Mouse (Mus musculus) gastrocnemius, postnatal 4 days (tissue): ENCODE measurements at regions not wholly inside any gene's neighbourhood (a gene's known extent, or its start where the extent isn't known, plus 50 kb on each side); places are given as distances from the start of the nearest gene placed in this dataset.

Source experiments
- DNase-seq, 2 experiments: peaks; one replicate each; pipeline ENCODE4 v3.0.0; 2021 to 2022; ENCODE audit warnings: low spot score in 2 of 2, mixed read lengths in 2 of 2

DNA sequence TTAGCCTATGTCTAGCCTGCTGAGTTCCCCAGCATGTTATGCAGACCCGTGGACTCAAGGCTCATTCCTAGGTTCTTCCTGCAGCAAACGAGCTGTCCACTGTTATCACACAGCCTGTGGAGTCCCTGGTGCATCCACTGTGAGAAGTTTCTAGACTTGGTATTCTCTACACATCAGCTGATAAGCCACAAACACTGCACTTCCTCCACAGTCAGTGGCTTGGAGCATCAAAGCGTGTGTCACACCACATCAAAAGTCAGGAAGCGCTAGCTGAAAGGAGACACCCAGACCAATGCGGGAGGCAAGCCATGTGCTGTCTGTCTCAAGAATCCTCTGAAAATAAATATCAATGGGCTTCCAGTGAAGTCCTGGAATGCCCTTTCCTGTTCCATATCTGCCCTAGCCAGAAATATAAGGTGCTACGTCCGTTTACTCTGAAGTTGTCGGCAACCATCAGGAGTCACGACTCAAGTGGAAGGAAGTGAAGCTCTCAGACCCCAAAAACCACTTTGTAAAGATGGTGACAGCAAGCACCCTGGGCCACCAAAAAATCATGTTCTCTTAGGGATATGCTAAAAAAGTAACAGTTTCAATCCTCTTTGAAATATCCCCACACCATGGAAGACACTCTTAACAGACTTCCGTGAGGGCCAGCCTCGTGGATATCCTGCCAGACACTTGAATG, 227.7 kb downstream of the Adgrl2 start:
- DNase-seq, result no peak

DNA sequence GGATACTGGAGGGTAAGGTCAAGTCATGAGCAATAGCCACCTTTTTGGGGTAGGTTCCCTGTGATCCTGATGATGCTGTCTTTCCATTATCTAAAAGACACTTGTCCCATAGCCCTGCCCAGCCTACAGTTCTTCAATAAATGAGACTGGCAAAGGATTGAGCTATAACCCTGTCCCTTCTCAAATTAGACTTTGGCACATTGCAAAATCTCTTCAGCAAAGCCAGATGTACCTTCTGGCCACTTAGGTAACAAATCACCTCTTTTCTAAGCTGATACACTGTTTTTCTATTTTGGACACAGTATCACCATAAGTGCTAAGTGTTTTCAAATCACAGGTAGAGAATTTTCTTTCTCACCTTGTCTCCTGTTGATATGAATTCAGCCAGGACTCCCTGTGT, 228.8 kb downstream of the Adgrl2 start:
- no peak for DNase-seq

DNA sequence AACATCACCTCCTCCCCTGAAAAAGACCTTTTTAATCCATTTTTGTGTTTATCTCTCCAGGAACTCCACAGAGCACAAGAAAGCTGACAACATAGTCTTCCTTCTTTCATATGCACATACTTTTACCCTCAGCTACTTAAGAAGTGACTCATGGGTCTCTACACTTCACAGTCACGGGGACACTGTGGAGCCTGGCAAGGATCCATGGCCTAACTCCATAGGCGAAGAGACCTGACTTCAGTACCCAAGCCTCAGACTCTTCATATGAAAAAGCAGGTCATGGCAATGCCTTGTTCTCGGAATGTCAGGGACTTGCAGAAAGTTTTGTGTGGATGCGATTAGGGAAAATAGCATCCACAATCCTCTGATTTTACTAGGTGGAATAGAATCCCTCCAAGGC, 230.9 kb downstream of the Adgrl2 start:
- no peak for DNase-seq

DNA sequence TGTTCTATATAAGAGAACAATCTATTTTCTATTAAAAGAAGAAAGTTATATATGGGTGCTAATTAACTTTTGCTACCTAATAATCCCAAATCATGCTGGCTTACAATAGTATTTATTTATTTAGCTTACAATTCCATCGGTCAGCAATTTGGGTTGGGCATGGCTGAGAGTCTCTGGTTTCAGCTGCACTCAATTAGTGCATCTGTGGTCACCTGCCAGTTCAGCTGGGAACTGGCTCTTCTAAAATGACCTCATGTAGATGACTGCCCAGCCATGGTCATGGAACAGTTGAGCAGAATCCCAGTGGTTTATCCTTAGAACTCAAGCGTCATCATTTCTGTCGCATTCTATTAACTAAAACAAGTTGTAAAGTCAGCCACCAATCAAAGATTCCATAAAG, 244.1 kb downstream of the Adgrl2 start:
- no peak for DNase-seq

DNA sequence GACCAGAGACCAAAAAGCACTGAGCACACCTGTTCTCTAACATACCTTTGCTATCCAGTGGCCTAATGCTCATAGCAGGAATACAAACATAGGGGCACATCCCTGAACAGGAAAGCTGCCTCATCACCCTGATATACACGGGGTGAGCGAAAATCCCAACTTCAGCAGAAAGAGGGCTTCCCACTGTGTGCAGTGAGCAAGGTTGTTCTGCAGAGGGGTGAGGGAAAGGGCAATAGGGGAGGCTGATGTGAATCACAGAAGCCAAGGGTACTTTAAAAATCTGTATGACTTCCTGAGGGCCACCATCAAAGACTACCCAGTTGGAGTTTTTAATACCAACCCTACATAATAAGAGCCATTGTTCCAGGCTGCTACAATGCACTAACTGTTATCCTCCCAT, 245.7 kb downstream of the Adgrl2 start:
- no peak for DNase-seq

DNA sequence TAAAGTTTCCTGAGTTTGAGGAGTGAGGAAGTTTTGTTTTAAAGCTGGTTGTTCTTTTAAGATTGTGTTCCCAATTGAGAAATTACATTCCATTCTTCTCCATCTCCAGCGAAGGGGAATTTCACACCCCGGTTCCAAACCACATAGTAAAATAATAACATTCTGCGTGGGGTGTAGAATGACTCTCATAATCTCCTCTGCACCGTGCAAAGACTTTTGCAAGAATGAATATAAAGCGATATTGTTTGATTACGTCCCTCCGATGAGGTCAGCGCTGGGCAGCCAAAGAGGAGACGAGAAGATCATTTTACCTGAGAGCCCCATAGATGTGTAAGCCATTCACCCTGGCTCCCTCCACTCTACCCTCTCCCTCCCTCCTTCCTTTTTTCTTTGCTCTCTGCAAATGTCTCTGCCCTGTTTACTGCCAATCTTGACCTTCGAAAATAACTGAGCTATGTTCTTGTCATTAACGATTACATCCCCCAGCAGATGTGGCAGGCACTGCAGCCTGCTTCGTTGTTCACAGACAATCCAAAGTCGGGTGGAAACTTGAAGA, 256.1 kb downstream of the Adgrl2 start:
- DNase-seq, result no peak

DNA sequence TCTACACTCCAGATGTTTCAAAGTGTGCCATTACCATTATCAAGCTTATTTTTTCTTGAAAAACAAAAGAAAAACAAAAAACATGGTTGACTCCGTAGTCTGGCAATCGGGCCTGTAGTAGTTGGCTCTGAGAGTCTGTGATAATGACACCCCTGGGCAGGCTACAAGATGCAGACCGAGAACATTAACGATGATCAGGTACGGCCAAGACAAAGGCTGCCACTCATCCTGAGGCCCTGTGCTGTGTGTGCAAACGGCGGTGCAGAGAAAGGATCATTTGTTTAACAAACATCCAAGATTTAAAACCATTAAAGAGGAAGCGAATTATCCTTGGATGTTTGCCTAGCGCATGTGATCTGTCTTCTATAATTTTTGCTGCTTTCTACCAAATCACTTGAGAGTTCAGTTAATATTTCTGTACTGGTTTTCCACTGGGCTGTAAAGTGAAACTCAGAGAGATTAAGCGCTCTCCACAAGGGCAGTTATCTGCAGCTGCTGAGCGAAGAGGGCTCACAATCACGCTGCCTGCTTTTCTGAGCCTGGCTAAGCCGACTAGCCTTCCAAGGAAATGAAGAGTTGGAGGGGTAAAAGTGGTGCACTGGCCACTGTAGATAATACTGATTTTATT, 257.0 kb downstream of the Adgrl2 start:
- DNase-seq, result peak in 1 of 2 experiments; percentile 31

DNA sequence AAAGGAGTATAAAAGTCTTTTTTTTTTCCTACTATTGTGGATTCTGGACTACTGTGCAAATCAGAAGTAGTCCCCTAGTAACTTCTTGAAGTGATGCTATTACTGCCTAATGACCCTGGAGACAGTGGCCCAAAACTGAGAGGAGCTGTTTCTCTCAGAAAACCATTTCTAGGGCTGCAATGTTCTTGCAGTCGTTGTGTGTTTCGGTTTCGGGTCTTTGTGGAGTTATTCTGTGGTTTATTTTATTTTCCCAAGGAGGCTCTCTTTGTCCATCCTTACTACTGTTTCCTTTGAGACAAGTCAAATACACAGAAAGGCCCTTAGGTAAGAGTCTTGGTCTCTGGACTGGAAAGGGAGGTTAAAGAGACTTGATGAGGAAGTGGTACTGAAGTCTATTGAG, 258.9 kb downstream of the Adgrl2 start:
- no peak for DNase-seq

DNA sequence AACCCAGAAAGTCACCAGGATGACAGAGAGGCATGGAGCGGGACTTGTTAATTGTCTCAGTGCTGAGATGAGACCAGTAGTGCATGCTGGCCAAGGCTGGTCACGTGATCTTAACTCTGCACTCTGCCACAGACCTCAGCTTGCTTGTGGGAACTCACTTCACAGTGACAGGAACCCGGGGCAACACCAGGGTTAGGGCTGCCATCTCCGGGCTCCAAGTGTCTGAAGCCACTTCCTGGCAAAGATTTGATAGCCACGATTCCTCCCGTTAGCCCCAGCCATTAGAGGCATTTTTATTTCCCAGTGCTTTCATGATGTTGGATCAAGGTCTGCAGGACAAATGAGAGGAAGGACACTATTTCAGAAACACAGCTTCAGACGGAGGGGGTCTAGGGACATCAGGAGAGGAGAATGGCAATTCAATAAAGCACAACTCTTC, 261.1 kb downstream of the Adgrl2 start:
- peak in 1 of 2 experiments; percentile 14 for DNase-seq

DNA sequence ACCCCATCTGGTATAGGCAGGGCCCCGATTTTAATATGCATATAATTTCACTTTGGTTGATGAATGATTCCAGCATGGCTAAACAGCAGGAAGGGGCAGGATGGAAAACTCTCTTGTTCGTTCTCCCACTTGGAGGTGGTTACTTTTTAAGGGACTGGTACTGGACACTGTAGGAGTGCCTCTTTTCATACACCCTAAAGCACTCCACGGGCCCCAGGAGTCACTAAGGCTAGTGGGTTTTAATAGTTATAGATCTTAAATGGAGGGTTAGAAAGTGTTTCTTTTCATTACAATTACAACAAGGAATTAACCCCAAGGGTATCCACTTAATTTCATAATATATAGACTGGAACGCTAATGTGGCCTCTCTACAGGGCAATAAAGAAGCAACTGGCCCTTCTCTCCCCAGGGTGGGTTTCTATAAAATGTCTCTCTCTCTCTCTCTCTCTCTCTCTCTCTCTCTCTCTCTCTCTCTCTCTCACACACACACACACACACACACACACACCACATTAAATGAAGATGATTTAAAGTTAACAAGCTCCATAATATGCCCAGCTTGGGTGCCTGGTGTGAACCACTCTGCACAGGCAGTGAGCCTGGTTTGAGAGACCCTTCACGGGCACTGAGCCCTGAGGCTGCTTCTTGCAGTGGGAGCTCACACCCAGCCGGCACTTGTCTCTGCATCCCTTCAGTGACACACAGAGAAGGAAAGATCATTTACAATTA, 261.7 kb downstream of the Adgrl2 start:
- no peak for DNase-seq

DNA sequence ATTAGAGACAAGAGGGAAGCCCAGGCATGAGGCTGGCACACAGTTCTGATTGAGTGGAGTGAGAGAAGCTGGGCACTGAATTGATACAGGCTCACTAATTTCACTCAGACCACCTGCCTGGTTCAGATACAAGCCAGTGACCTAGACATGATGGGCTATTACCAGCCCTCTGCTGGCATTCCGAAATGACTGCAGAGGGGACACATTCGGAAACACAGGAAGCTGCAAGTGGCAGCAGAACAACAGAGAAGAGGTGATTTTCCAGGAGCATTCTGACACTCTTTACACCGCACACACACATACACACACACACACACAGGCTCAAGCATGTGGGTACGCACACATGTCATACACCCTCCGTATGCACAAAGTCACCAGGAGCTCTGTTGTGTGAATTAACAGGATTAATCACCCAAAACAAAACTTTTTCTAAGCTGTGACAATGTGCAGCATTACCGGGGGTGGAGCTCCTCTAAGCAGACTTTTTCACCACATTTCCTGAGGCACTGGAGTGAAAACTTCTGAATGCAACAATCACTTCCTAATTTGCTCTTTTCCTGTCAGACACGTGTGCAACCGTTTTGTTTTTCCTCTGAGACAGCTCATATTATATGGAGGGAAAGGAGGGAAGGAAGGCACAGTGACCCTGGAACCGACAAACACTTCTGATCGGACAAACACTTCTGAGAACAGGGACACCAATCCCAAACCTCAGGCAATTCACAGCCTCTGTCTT, 263.6 kb downstream of the Adgrl2 start:
- no peak for DNase-seq

DNA sequence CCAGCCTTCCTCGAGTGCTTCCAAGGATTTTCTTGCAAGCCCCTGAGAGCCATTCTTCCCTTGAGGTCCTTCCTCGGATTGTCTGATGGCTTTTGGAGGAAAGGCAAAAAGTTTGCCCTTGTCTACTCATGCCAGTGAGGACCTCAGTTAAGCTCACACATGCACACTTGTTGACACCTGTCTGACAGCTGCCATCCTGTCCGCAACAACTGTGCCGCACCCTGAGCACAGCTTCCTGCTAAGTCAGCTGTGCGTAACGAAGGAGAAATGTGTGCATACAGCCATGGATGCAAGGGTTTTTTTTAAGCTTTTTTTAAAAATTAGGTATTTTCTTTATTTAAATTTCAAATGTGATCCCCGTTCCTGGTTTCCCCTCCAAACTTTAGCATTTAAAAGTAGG, 293.8 kb downstream of the Adgrl2 start:
- DNase-seq, result no peak

DNA sequence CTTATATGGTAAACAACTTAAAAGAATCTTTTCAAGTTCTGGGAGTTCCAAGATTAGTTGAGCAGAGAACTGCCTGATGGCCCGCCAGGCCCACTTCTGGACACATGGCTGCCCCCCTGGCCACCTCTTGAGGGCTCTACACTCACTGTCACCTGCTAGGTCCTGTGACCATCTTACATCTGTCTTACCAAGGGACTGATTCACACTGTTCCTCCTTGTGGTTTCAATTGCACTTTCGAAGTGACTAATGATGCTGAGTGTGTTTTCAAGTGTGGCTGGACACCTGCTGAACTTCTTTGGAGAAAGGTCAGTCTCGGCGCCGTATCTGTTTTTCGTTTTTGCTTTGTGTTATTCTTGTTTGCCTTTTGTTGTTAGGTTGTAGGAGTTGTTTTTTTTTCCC, 294.9 kb downstream of the Adgrl2 start:
- DNase-seq, result no peak

DNA sequence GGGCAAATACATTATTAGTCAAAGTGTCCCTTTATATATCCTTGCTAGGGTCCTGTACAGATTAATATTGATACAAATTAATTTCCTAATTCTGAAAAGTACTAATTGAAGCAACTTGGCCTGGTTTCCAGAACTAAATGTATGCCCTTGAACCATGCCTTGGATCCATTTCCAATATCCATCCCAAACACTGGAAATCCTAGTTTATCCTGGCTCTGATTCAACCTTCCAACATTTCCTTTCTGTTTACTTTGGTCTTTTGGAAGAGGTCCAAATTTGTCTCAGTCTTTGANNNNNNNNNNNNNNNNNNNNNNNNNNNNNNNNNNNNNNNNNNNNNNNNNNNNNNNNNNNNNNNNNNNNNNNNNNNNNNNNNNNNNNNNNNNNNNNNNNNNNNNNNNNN, 307.2 kb downstream of the Adgrl2 start:
- no peak for DNase-seq

DNA sequence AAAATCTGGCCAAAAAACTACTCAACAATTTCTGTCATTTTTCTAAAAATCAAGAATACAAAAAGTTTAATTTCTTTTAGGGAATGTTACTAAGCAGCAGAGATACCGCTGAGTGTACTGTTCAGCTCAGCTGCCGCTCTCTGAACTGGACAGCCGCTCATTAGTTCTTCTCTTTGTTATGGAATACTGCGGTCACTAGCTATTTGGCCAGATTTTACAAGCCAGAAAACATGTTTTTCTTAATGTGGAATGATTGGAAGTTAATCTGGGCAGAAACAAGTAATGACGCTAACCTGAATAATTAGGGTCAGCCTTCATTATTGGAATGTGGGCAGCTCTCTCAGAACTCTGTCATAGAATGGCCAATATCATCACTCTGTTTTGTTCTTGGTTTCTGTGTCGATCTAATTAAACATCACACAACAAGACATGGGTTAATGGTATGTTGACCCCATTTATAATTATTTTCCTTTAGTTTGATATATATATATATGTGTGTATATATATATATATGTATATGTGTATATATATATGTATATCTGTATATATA, 307.8 kb downstream of the Adgrl2 start:
- DNase-seq, result no peak

DNA sequence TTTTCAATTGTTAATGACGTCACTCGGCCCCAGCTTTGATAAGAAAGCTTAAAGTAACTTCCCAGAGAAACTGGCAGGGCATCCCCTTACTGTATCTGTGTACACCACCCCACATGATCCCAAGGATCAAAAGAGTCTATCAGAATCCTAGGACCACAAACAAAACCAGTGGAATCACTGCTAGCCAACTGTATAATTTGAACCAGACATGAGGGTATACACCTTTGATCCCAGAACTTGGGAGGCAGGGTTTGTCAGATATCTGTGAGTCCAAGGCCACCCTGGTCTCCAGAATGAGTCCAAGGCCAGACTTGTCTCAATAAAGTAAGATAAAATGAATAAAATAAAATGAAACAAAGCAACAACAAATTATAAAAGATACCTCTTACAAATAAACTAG, 309.2 kb downstream of the Adgrl2 start:
- no peak for DNase-seq

DNA sequence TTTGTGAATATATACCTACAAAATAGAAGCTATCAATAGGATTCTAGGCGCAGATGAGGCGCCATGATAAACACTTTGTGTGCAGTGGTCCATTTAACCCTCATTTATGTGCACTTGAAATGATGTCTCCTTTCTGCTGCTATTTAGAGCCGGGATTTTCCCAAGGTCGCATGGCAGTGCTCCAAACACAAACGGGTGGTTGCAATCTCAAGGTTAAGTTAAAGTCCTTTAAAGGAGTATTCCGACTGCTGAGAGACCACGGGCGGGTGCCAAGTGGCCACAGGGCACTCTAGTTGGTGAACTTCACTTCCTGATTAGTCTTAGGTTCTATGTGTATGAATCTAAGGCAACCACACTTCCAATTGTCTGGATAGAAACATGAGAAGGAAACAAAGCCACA, 309.6 kb downstream of the Adgrl2 start:
- DNase-seq, result no peak

DNA sequence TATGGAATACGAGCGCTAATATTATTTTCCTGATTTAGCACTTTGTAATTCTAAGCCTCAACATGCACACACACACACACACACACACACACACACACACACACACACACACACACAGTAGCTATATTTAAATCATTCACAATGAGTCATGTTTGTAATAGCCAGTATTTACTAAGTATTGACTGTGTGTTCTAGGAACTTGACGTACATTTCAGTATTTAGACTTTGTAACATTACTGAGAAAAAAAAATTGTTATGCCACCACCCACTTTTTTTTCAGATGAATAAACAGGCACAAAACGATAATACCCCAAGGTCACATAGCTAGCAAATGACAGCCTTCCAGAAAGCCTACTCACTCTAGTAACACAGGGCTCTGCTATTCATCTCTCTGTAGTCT, 310.3 kb downstream of the Adgrl2 start:
- no peak for DNase-seq

DNA sequence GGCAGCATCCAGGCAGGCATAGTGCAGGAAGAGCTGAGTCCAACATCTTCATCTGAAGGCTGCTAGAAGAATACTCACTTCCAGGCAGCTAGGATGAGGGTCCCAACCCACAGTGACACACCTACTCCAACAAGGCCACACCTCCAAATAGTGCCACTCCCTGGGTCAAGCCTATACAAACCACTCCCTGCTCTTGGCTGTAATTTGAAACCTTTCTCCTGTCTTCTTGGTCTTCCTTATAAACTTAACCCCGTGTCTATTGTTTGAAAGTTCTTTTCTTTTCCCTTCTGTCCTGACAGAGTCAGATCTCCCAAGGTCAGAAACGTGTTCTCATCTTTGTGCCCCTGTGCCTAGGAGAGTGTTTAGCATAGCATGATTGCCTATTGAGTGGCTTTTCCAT, 311.2 kb downstream of the Adgrl2 start:
- no peak for DNase-seq

DNA sequence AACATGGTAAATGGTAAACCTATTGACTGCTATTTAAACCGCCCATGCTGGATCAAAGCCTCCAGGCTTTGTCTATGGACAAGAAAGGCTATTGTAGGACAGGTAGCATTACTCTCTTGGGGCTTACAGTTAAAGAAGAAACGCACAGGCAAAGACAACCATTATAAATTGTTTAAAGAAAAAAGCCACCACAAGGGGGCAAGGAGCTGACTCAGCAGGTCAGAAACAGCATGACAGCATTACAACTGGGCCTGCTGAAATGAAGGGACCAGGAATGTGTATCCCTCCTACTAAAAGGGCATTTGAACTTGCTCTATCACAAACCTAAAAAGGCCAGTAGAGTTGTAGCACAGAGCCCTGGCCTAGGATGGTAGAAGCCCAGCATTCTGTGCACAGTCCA, 314.3 kb downstream of the Adgrl2 start:
- no peak for DNase-seq

DNA sequence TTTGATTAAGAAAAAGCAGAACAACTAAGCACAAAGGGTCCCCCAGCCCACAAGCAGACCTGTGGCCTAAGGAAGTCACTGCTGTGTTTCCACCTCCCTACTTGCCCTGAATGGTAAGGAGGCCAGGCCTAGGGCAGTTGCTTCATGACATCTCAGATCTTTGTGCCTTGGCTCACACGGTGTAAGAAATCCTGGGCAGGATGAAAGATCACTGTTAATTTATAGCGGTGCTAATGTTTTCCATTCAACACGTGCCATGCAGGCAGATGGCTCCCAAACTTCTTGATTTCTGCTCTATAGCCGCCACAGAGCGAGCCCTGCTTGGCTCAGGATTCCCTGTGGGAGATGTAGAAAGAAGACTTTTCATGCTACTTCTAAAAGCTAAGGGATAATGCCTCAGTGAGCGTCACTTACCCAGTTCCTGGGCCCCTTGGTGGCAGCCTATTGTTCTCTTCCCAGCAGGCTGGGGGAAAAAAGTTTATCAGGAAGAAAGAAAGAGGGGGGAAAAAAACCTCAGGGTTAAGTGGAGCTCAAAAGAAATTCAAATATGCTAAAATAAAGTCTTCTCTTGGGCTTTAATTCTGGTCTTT, 327.4 kb downstream of the Adgrl2 start:
- no peak for DNase-seq
